Comparison of ENCODE assay signal across 8 mouse cellular contexts in genomic region chr11:104440521-104441474, GRCm38 (mm10). TPM values are rescaled to one million over a fixed set of nuclear protein-coding genes. Genes with fewer than 3 reads are reported as not detected.
DNase-seq lines count a peak whose midpoint lies in the region; ATAC-seq and TF ChIP-seq lines count a peak whose summit lies in the region.

No protein-coding gene starts in this region.

- no peak for TF ChIP-seq CTCF in MEL (IDR thresholded peaks at IDR 0.05 in 2 of 3, conservative IDR thresholded peaks at IDR 0.05 in 1 of 3; ENCODE audit: control insufficient read depth in 1 of 3, insufficient read depth in 1 of 3, low read depth in 2 of 3, low read length in 3 of 3, poor library complexity in 1 of 3, severe bottlenecking in 1 of 3)

- WGBS in forebrain, embryonic 16.5 days, result under 1% methylated on average over 20 of the region's 20 CpGs
- under 1% methylated on average over 20 of the region's 20 CpGs for WGBS in liver, embryonic 12.5 days (ENCODE audit: insufficient replicate concordance)
- under 1% methylated on average over 20 of the region's 20 CpGs for WGBS in neural tube, embryonic 15.5 days

- DNase-seq in heart, adult 11 months, result peak; percentile 86
- DNase-seq in heart, adult 8-10 months (ENCODE audit: low spot score), result no peak
- DNase-seq in MEL (ENCODE audit: low read depth, low spot score), result peak; percentile 72
- DNase-seq in gastrocnemius, postnatal 36 days, result no peak
- no peak for DNase-seq in urinary bladder, postnatal 25 days (ENCODE audit: low spot score)

- peaks cover 19 to 57% of the 10 kb centered on the region in 2 experiments for H3K4me1 ChIP-seq in MEL (ENCODE audit: control insufficient read depth in 1 of 2, insufficient read depth in 2 of 2, low read length in 2 of 2)
- H3K4me1 ChIP-seq in forebrain, embryonic 16.5 days (replicated peaks; ENCODE audit: control insufficient read depth, insufficient read depth, low read length), result peaks cover 21% of the 10 kb centered on the region
- peaks cover 54% of the 10 kb centered on the region for H3K4me1 ChIP-seq in liver, embryonic 12.5 days
- H3K4me1 ChIP-seq in neural tube, embryonic 15.5 days, result peaks cover 27% of the 10 kb centered on the region

- no peaks in the 10 kb centered on the region for H3K9me3 ChIP-seq in MEL (replicated peaks; ENCODE audit: insufficient read depth, low read length)
- no peaks in the 10 kb centered on the region for H3K9me3 ChIP-seq in forebrain, embryonic 16.5 days (ENCODE audit: control insufficient read depth, low read length)
- no peaks in the 10 kb centered on the region for H3K9me3 ChIP-seq in liver, embryonic 12.5 days (replicated peaks)
- H3K9me3 ChIP-seq in neural tube, embryonic 15.5 days (replicated peaks), result no peaks in the 10 kb centered on the region

- H3K9ac ChIP-seq in MEL (ENCODE audit: control insufficient read depth, low read depth, low read length, poor library complexity, severe bottlenecking), result peak overlapping the region; percentile 91
- H3K9ac ChIP-seq in forebrain, embryonic 16.5 days (replicated peaks; ENCODE audit: low read depth, low read length), result peak overlapping the region; percentile 99
- peak overlapping the region; percentile 99 for H3K9ac ChIP-seq in liver, embryonic 12.5 days
- peak overlapping the region; percentile 96 for H3K9ac ChIP-seq in neural tube, embryonic 15.5 days (replicated peaks)

- TF ChIP-seq RAD21 in MEL (IDR thresholded peaks at IDR 0.05; ENCODE audit: low read depth, low read length), result no peak

- ATAC-seq in forebrain, embryonic 16.5 days, result no peak
- ATAC-seq in liver, embryonic 12.5 days, result no peak
- no peak for ATAC-seq in neural tube, embryonic 15.5 days (ENCODE audit: low FRiP score)

- intact Hi-C loops in gastrocnemius, postnatal 36 days (cut with DNase I), result loop anchor here (2.0 to 5.0 kb wide), 2 partner anchors 16 to 38 kb away; no protein-coding TSS in a partner anchor

- peak overlapping the region; percentile 68 to 74 for H3K4me3 ChIP-seq in MEL (ENCODE audit: control insufficient read depth in 1 of 2, insufficient read depth in 1 of 2, low read depth in 2 of 2, low read length in 2 of 2)
- H3K4me3 ChIP-seq in forebrain, embryonic 16.5 days (replicated peaks; ENCODE audit: low read length), result peak overlapping the region; percentile 80
- peak overlapping the region; percentile 93 for H3K4me3 ChIP-seq in liver, embryonic 12.5 days
- peak overlapping the region; percentile 85 for H3K4me3 ChIP-seq in neural tube, embryonic 15.5 days (replicated peaks)

- TF ChIP-seq POLR2A in MEL (IDR thresholded peaks at IDR 0.05; ENCODE audit: control insufficient read depth in 1 of 2, insufficient read depth in 1 of 2, low read depth in 1 of 2, low read length in 2 of 2, poor library complexity in 1 of 2), result no peak

- no peaks in the 10 kb centered on the region for H3K27me3 ChIP-seq in MEL (ENCODE audit: control insufficient read depth in 1 of 2, insufficient read depth in 2 of 2, low read length in 2 of 2)
- no peaks in the 10 kb centered on the region for H3K27me3 ChIP-seq in forebrain, embryonic 16.5 days (replicated peaks; ENCODE audit: control insufficient read depth, insufficient read depth, low read length)
- no peaks in the 10 kb centered on the region for H3K27me3 ChIP-seq in liver, embryonic 12.5 days (replicated peaks)
- no peaks in the 10 kb centered on the region for H3K27me3 ChIP-seq in neural tube, embryonic 15.5 days (replicated peaks)

- H3K4me2 ChIP-seq in forebrain, embryonic 16.5 days (ENCODE audit: low read length), result peak overlapping the region; percentile 70
- H3K4me2 ChIP-seq in liver, embryonic 12.5 days, result peak overlapping the region; percentile 81
- peak overlapping the region; percentile 76 for H3K4me2 ChIP-seq in neural tube, embryonic 15.5 days

- H3K79me2 ChIP-seq in MEL (ENCODE audit: control insufficient read depth, insufficient read depth, low read length, poor library complexity), result peaks cover 60% of the 10 kb centered on the region

- peak overlapping the region; percentile 95 for H3K27ac ChIP-seq in MEL (ENCODE audit: control insufficient read depth, low read depth, low read length)
- peak overlapping the region; percentile 100 for H3K27ac ChIP-seq in forebrain, embryonic 16.5 days (ENCODE audit: low read length)
- peak overlapping the region; percentile 100 for H3K27ac ChIP-seq in liver, embryonic 12.5 days
- H3K27ac ChIP-seq in neural tube, embryonic 15.5 days (replicated peaks), result peak overlapping the region; percentile 100

- TF ChIP-seq EP300 in MEL (IDR thresholded peaks at IDR 0.05; ENCODE audit: low read depth in 1 of 2, low read length in 2 of 2), result 0 out of 4 replicates have a peak, but pooled peaks of 1 of the 2 experiments have one; percentile 5

- H3K36me3 ChIP-seq in MEL (ENCODE audit: control insufficient read depth in 1 of 2, insufficient read depth in 2 of 2, low read length in 2 of 2), result peaks cover 0 to 62% of the 10 kb centered on the region in 2 experiments; a peak in 2 of 4 replicates
- H3K36me3 ChIP-seq in forebrain, embryonic 16.5 days (ENCODE audit: control insufficient read depth, insufficient read depth), result no peaks in the 10 kb centered on the region
- no peaks in the 10 kb centered on the region for H3K36me3 ChIP-seq in liver, embryonic 12.5 days
- H3K36me3 ChIP-seq in neural tube, embryonic 15.5 days, result no peaks in the 10 kb centered on the region

TF ChIP-seq in MEL, 35 proteins besides CTCF, POLR2A, EP300 and RAD21:
- TF ChIP-seq ZNF384 (IDR thresholded peaks at IDR 0.05; ENCODE audit: low read depth, low read length), result peak; percentile 79
- TF ChIP-seq ZMIZ1 (IDR thresholded peaks at IDR 0.05; ENCODE audit: low read depth, low read length), result no peak
- peak; percentile 84 for TF ChIP-seq USF1 (IDR thresholded peaks at IDR 0.05; ENCODE audit: low read depth, low read length)
- TF ChIP-seq MAZ (IDR thresholded peaks at IDR 0.05; ENCODE audit: low read depth, low read length), result no peak
- TF ChIP-seq ETS1 (IDR thresholded peaks at IDR 0.05; ENCODE audit: low read depth, low read length), result peak; percentile 4; the same call in 1 of the 2 replicates
- no peak for TF ChIP-seq GABPA (IDR thresholded peaks at IDR 0.05; ENCODE audit: low read depth, low read length)
- TF ChIP-seq SMC3 (IDR thresholded peaks at IDR 0.05; ENCODE audit: low read depth, low read length), result no peak
- TF ChIP-seq TBP (IDR thresholded peaks at IDR 0.05; ENCODE audit: low read depth, low read length), result 0 out of 2 replicates have a peak, but pooled peaks have one; percentile 37
- no peak for TF ChIP-seq CHD2 (IDR thresholded peaks at IDR 0.05; ENCODE audit: low read length)
- no peak for TF ChIP-seq ELF1 (IDR thresholded peaks at IDR 0.05; ENCODE audit: low read depth, low read length)
- TF ChIP-seq CHD1 (IDR thresholded peaks at IDR 0.05; ENCODE audit: low read depth, low read length), result peak; percentile 94; the same call in 1 of the 2 replicates
- no peak for TF ChIP-seq POLR2AphosphoS5 (IDR thresholded peaks at IDR 0.05; ENCODE audit: borderline replicate concordance, low read depth, low read length)
- no peak for TF ChIP-seq KAT2A (conservative IDR thresholded peaks at IDR 0.05; ENCODE audit: low read depth, low read length)
- TF ChIP-seq MXI1 (IDR thresholded peaks at IDR 0.05; ENCODE audit: low read depth, low read length), result peak; percentile 92
- TF ChIP-seq HCFC1 (IDR thresholded peaks at IDR 0.05; ENCODE audit: low read depth, low read length), result no peak
- TF ChIP-seq SIN3A (IDR thresholded peaks at IDR 0.05; ENCODE audit: low read length), result 0 out of 2 replicates have a peak, but pooled peaks have one; percentile 15
- TF ChIP-seq GATA1 (IDR thresholded peaks at IDR 0.05; ENCODE audit: low read depth, low read length), result no peak
- TF ChIP-seq MAX (IDR thresholded peaks at IDR 0.05; ENCODE audit: low read length), result peak; percentile 69
- no peak for TF ChIP-seq MYC (IDR thresholded peaks at IDR 0.05; ENCODE audit: low read depth, low read length)
- no peak for TF ChIP-seq NRF1 (IDR thresholded peaks at IDR 0.05; ENCODE audit: insufficient read depth, low read depth, low read length, poor library complexity, severe bottlenecking)
- TF ChIP-seq MEF2A (IDR thresholded peaks at IDR 0.05; ENCODE audit: extremely low read depth, insufficient replicate concordance, low read depth, low read length, poor library complexity, severe bottlenecking), result no peak
- TF ChIP-seq JUND (IDR thresholded peaks at IDR 0.05; ENCODE audit: low read depth, low read length), result no peak

RNA-seq across cellular contexts. Expression of gene Kansl1, which starts 27.9 kb away (rescaled TPM):
- total RNA-seq in heart, adult 8-10 months (2022), result 10 to 100 TPM; 27.0 to 30.0 (median 28.8) TPM
- 14.9 and 17.1 TPM in 2 replicates for total RNA-seq in MEL (2012; rRNA removed)
- 10 to 100 TPM; 56.4 to 76.3 TPM for polyA plus RNA-seq in MEL (2012; ENCODE audit: insufficient read depth in 1 of 2, insufficient read length in 2 of 2, low read depth in 1 of 2, low replicate concordance in 2 of 2, missing spikeins in 1 of 2)
- polyA plus RNA-seq in forebrain, embryonic 16.5 days (2015; fragmentation: Nextera tagmentation; extraction: Ambion mirVana), result 32.5 and 32.7 TPM in 2 replicates
- polyA plus RNA-seq in liver, embryonic 12.5 days (2016; fragmentation: Nextera tagmentation; extraction: Ambion mirVana), result 9.4 and 10.2 TPM in 2 replicates
- polyA plus RNA-seq in neural tube, embryonic 15.5 days (2015; fragmentation: Nextera tagmentation; extraction: Ambion mirVana), result 23.1 and 23.3 TPM in 2 replicates
- 10 to 100 TPM; 18.2 to 21.4 TPM for total RNA-seq in gastrocnemius, postnatal 36 days (2021)

Comparison
In these comparisons a context has a peak if more than half of its experiments do, and no peak if none do; other contexts are left out.
1. DNase-seq: peak in heart, adult 11 months (single experiment) and MEL (single experiment); none in heart, adult 8-10 months (single experiment), gastrocnemius, postnatal 36 days (0 of 2) and urinary bladder, postnatal 25 days (single experiment).
2. Peak in every context shown above with its lines, with median percentiles within 50 percentile points of each other: H3K27ac ChIP-seq, H3K4me3 ChIP-seq, H3K9ac ChIP-seq and H3K4me2 ChIP-seq.